Mouse (Mus musculus) heart, postnatal 4 days (tissue): ENCODE measurements around the gene Mettl27. TPM values are rescaled to one million over a fixed set of nuclear protein-coding genes. Genes with fewer than 3 reads are reported as not detected.
A peak's percentile ranks its signal among the peaks of the same experiment; 100 is the strongest.
"Not testable (repeated sequence)": the region's sequence is repeated elsewhere in the genome, so short reads cannot be mapped to it uniquely, and the experiment has no call there.

Experiments
- DNase-seq: peaks from one replicate; pipeline ENCODE4 v3.0.0; 2021
- total RNA-seq, 2 experiments: library from RNA; stranded (reverse); gene quantifications; 2 replicates each; pipeline ENCODE4 v1.2.3; 2021

The Mettl27 gene
- total RNA-seq, 2 experiments from 2014 or later: 6.2 to 7.1 TPM

- DNase-seq: peak; percentile 76
Observed at GRCm38 (mm10) chr5:134959114-134959513, 26.9 kb downstream of the Mettl27 start.

DNA sequence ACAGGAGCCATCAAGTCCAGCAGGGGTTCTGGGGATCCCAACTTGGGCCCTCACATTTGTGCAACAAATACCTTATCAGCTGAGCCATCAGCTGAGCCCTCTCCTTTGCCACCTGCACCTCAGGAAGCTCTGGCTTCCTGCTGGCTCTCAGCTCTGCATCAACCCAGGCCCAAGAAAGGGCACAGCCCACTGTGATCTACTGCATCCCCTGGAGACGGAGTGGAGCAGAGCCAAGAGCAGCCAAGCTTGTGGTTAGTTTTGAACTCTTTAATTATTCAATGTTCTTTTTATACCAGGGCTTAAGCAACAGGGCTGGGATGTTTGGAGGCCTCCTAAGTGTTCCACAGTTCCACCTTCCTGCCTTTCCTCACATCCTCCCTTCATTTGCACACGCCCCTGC, 28.3 kb downstream of the Mettl27 start:
- DNase-seq: no peak

- DNase-seq: no peak
Observed at GRCm38 (mm10) chr5:134961519-134961918, 29.4 kb downstream of the Mettl27 start.

DNA sequence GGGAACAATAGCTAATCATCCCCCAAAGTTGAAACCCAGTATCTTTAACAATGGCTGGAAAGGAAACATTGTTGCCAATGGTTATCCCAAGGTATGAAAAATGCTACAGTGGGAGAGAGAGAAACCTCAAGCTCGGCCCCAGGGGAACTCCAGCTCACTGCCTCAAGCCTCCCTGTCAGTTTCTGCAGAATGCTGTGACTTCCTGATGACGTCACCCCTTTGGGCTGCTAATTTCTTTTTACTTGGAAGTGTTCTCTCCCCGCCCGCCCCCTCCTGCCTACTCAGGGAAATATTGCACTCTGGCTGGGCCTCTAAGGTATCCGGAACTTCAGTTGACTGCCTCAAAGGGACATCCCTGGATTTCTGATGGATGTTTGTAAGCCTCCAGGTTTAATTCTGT, 31.4 kb downstream of the Mettl27 start:
- DNase-seq: peak; percentile 71

DNA sequence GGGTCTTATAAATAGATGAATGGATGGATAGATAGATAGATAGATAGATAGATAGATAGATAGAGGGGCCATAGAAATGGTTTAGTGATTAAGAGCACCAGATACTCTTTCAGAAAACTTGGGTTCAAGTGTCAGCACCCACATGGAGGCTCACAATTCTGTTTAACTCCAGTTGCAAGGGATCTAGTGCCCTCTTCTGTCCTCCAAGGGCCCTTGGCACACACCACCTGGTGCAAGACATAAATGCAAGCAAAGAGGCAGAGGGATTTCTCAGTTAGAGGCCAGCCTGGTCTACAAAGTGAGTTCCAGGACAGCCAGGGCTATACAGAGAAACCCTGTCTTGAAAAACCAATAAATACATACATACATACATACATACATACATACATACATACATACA, 32.5 kb downstream of the Mettl27 start:
- DNase-seq: not testable (repeated sequence)

DNA sequence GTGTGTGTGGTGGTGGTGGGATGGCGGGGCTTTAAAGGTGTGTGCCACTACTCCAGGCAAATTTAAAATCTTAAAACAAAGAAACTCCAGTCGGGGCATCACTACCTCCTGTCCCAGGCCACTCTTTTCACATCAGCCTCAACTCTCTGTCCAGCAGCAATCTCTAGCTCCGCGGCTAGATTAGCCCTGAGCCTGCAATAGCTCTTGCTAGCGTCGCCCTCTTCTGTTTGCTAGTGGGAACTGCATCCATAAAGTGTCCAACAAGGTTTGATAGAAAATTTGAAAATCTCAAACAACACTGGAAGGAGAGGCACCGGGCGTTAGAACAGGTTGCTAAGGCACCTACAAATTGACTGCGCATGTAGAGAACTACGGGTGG, 33.3 kb downstream of the Mettl27 start:
- DNase-seq: peak; percentile 86

- peak; percentile 54 for DNase-seq
Observed at GRCm38 (mm10) chr5:134965852-134966821, 34.0 kb downstream of the Mettl27 start.

GRCm38 (mm10) chr5:134967164-134967944, 35.2 kb downstream of the Mettl27 start:
- no peak for DNase-seq

DNA sequence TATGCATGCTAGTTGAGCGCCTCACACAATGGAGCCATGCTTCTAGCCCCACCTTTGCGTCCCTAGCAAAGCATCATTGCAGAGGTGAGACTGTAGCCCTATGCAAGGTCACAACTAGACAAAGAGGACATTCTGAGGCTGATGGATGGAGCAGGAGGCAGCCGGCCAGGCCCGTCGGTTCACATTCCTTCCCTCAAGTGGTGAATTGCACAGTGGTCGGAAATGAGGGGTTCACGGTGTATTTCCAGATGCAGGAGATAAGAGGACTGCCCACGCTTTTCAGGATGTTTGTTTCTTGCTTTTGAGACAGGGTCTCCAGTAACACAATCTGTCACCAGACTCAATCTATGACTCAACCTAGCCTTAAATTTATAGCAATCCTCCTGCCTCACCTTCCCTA, 38.5 kb downstream of the Mettl27 start:
- DNase-seq: no peak

DNA sequence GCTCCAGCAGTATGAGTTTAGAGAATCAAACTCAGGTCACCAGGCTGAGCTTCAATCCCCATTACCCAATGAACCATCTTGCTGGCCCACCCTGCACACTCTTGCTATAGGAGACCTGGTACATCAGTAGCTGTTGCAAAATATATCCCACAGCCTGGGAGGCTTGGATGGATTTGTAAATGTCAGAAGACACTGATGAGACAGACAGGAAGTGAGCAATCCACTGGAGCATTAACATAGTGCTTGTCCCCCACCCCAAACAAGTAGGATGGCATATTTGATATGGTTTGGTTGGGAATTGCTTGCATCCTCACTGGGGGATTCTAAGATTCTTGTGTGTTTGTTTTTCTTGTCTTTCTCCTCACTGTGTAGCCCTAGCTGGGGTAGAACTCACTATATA, 40.9 kb downstream of the Mettl27 start:
- DNase-seq: no peak

DNA sequence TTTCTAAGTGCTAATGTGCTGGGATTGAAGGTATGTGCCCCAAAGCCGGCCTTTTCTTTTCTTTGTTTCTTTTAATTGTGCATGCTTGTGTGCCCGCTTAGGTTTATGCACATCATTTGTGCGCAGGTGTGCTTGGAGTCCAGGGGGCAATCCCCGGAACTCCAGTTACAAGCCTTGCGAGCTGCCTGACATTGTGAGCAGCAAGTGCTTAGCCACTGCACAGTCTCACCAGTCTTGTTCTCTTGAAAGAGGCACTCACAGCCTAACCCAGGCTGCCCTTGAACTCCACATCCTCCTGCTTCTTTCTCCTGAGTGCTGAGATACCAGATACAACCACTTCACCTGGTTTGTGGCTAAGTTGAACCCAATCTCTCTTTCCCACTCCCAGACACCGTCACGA, 41.4 kb downstream of the Mettl27 start:
- no peak for DNase-seq

GRCm38 (mm10) chr5:134974294-134974693, 42.1 kb downstream of the Mettl27 start:
- no peak for DNase-seq

DNA sequence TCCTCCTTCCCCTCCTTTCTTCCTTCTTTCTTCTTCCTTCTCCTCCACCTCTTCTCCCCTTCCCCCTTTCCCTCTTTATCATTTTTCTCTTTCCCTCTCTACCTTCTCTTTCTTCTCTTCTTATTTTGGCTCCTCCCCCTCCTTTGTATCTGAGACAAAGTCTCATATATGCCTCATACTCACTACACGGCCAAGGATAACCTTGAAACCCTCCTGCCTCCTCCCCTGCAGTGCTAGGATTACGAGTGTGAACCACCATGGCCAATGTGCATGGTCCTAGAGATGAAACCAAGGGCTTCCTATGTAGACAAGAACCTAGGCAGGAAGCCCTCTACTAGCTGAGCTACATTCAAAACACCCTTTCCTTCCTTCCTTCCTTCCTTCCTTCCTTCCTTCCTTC, 42.8 kb downstream of the Mettl27 start:
- no peak for DNase-seq

- DNase-seq: no peak
Observed at GRCm38 (mm10) chr5:134976164-134976563, 44.0 kb downstream of the Mettl27 start.

DNA sequence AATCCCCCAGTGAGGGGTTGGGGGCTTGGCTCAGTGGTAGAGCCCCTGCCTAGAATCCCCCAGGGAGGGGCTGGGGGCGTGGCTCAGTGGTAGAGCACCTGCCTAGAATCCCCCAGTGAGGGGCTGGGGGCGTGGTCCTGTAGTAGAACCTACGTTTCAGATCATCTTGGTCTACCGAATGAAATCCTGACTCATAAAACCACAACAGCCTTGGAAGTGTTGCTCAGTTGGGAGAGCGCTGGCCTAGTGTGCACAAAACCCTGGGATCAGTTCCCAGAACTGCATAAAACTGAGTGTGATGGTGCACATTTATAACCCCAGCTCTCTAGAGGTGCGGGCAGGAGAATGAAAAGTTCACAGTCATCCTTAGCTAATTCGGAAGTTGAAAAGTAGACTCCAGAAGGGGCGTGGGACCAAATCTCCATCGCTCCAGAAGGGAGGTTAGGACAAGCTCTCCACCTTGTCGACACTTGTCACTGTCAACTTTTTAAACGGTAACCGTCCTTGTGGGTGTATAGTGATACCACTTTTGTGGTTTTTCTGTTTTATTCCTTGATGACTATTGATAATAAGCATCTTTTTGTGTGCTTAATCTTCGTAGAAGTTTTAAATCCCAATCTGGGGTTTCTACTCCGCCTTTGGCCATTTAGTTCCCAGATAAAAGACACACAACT, 44.5 kb downstream of the Mettl27 start:
- no peak for DNase-seq

DNA sequence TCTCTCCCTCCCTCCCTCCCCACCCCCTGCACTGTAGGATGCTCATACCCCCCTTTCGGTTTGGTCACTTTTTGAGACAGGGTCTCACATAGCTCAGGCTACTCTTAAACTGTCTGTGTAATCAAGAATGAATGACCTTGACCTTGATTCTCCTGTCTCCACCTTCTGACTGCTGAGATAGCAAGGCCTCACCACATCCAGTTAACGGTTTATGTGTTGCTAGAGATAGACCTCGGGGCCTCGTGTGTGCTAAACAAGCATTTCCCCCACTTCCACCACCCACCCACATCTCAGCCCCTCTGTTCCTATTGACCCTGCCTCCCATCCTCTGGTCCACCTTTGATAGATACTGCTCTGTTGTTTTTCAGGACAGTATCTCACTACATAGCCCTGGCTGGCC, 45.7 kb downstream of the Mettl27 start:
- DNase-seq: no peak

- DNase-seq: no peak
Observed at GRCm38 (mm10) chr5:134981149-134981548, 49.0 kb downstream of the Mettl27 start.

GRCm38 (mm10) chr5:134983111-134983510, 50.9 kb downstream of the Mettl27 start:
- DNase-seq: no peak

GRCm38 (mm10) chr5:134983771-134984170, 51.6 kb downstream of the Mettl27 start:
- no peak for DNase-seq

DNA sequence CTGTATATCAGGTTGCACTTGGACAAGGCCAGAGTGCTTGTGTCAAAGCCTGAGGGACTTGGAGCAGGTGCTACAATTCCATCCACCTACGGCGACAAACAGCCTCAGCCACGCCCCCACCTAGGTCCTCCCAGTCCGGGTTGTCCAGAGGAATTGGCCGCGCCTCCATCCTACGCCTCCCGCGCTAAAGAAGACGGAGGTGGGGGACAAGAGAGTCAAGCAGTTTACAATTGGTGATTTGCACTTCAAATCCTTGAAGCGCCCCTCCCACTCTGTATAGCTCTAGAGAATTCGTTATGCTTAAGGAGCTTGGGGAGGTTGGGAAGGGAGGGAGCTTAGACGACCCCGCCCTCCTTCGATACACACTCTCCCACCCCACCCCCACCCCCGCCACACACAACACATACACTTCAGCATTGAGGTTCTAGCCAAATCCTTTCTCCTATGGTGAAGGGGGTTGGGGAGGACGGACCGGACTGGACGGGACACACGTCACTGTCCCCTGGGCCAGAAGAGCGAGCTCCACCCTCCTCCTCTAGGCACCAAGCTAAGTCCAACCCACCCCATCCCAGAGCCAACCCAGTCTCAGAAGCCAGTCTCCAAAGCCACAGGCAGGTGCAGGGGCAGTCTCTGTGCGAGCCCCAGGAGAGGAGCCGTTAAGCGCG, 53.6 kb downstream of the Mettl27 start, which contains the start of gene Cldn3:
TSS of gene Cldn3 (plus strand) at position 582 of the 665 bp plus-strand sequence.
- DNase-seq: peak; percentile 46

DNA sequence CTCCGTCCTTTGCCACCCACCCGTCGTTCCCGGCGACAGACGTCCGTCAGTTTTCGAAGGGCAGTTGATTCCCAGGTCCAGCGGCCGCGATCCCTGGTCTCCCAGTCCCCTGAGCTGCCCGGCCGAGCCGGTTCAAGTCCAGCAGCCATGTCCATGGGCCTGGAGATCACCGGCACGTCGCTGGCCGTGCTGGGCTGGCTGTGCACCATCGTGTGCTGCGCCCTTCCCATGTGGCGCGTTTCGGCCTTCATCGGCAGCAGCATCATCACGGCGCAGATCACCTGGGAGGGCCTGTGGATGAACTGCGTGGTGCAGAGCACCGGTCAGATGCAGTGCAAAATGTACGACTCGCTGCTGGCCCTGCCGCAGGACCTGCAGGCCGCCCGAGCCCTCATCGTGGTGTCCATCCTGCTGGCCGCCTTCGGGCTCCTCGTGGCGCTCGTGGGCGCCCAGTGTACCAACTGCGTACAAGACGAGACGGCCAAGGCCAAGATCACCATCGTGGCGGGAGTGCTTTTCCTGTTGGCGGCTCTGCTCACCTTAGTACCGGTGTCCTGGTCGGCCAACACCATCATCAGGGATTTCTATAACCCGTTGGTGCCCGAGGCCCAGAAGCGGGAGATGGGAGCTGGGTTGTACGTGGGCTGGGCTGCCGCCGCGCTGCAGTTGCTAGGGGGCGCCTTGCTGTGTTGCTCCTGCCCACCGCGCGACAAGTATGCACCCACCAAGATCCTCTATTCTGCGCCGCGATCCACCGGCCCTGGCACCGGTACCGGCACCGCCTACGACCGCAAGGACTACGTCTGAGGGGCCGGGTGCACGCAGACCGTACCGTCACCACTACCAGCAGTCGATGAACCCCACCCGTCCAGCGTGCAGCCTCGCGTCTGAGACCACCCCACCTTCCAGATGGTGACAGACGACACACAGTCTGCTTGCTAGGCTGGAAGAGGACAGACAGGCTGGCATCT, 54.4 kb downstream of the Mettl27 start:
- DNase-seq: no peak
